12 mouse cellular contexts compared by ENCODE assay signal in genomic region chr4:130005593-130005992, GRCm38 (mm10). TPM values are rescaled to one million over a fixed set of nuclear protein-coding genes. Genes with fewer than 3 reads are reported as not detected.
A peak's percentile ranks its signal among the peaks of the same experiment; 100 is the strongest.
DNase-seq lines count a peak whose midpoint lies in the region; TF ChIP-seq lines count a peak whose summit lies in the region.
"Had no signal": no experiment of that assay in that cellular context is flagged by ENCODE, and none has a peak within 500 bp of the region (broad histone marks: within the 10 kb centered on the region; RNA-seq: fewer than 3 reads in every experiment).

No protein-coding gene starts in this region.

- no peak for DNase-seq in layer of hippocampus, adult 2 months (ENCODE audit: low spot score in 2 of 2)
- no peak for DNase-seq in layer of hippocampus, adult 9-11 months
- peak; percentile 49 for DNase-seq in right cerebral cortex, postnatal 4 days
- no peak for DNase-seq in right cerebral cortex, postnatal 10 days (ENCODE audit: low spot score in 2 of 2)
- peak; percentile 95 for DNase-seq in ZHBTc4 (ENCODE audit: low read depth, low spot score)
- peak; percentile 11 for DNase-seq in splenic B cell, adult 2 months (ENCODE audit: low read depth, low spot score)
- DNase-seq in frontal cortex, postnatal 14 days (ENCODE audit: low spot score in 2 of 2) = no peak
- DNase-seq: adrenal gland, postnatal 10 days; cerebellum, adult 11 months; heart, adult 2 months; kidney, adult 8-10 months had no signal

- peak; percentile 56 for TF ChIP-seq CTCF in layer of hippocampus, adult 2 months (conservative IDR thresholded peaks at IDR 0.05)

- peak overlapping the region; percentile 84; the same call in 1 of the 2 replicates for H3K27ac ChIP-seq in layer of hippocampus, adult 2 months
- H3K27ac ChIP-seq: embryonic facial prominence, embryonic 12.5 days; heart, adult 2 months had no signal

- H3K27me3 ChIP-seq in splenic B cell, adult 2 months (ENCODE audit: control insufficient read depth, insufficient read depth, low read length, poor library complexity, severe bottlenecking) = no peaks in the 10 kb centered on the region

- H3K36me3 ChIP-seq in splenic B cell, adult 2 months (ENCODE audit: control insufficient read depth, insufficient read depth, low read length, poor library complexity, severe bottlenecking) = no peaks in the 10 kb centered on the region

- no peak overlapping the region for H3K4me3 ChIP-seq in layer of hippocampus, adult 2 months
- H3K4me3 ChIP-seq: embryonic facial prominence, embryonic 12.5 days; heart, adult 2 months had no signal

RNA-seq across cellular contexts. Expression of gene Adgrb2, which starts 20.9 kb away (rescaled TPM):
- total RNA-seq in layer of hippocampus, adult 2 months (2021) = 100 to 1,000 TPM; 549 to 563 TPM

RNA-seq across cellular contexts. Expression of gene Col16a1, which starts 42.0 kb away (rescaled TPM):
- 10 to 100 TPM; 14.5 to 15.2 TPM for total RNA-seq in layer of hippocampus, adult 2 months (2021)

Comparison
In these comparisons a context has a peak if more than half of its experiments do, and no peak if none do; other contexts are left out.
1. DNase-seq: peak in right cerebral cortex, postnatal 4 days (single experiment), ZHBTc4 (single experiment) and splenic B cell, adult 2 months (single experiment); none in layer of hippocampus, adult 2 months (0 of 2), layer of hippocampus, adult 9-11 months (single experiment), right cerebral cortex, postnatal 10 days (0 of 2) and frontal cortex, postnatal 14 days (0 of 2).